Mouse (Mus musculus): Measurements from ENCODE around the gene Chchd3.

DNA sequence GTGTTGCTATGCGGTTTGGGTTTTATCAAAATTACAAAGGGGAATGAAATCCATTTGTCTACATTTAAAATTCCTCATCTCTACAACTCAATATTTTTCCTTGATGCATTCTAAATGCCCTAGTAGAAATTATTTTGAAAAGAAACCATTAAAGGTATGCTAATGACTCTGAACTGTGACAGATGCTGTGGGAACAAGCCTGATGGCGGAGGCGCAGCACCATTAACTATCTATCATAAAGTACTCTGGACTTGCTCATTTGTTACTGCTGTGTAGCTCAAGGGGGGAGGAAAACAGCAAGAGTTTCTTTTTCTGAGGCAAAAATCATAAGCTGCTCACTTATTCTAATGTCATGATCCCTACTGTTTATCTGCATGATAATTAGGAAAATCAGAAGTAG lies 110.4 kb downstream of the Chchd3 start:
- TF ChIP-seq CHD2 (IDR thresholded peaks at IDR 0.05; ENCODE audit: low read depth, low read length) (no peak), ZC3H11A (IDR thresholded peaks at IDR 0.05; ENCODE audit: borderline replicate concordance, low read depth, low read length) (no peak), HCFC1 (IDR thresholded peaks at IDR 0.05; ENCODE audit: borderline replicate concordance, insufficient read depth, low read length) (no peak), MAFK (IDR thresholded peaks at IDR 0.05; ENCODE audit: insufficient read depth, low read depth, low read length) (no peak)
